Mouse (Mus musculus) ES-CJ7 (cell line): ENCODE measurements around the gene Ldoc1.
A peak's percentile ranks its signal among the peaks of the same experiment; 100 is the strongest.

Experiments
- DNase-seq: peaks from one replicate; pipeline ENCODE4 v3.0.0; 2011; ENCODE audit warnings: low read depth, low spot score

Gene Ldoc1

GRCm38 (mm10) chrX:61709302-61710033 is at the start of gene Ldoc1:
TSS of gene Ldoc1 (plus strand) at chrX:61709497.
- peak; percentile 56 for DNase-seq

DNA sequence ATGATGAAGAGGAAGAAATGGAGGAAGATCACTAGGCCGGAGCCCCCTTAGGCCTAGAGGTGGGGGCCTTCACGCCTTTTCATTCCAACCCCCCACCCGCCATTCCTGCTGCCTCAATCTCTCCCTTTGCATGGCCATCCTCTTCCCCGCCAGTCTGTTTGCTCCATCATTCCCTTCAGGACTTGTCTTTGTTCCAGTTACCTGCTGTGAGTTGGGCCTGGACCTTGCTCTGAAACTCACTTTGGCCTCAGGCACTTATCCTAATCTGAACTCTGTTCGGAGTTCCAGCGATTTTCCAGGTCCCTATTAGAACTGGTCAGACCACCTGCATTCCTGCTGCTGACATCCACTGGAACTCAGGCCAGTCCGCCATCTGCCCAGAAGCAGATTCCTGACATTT is 834 bp downstream of the Ldoc1 start:
- no peak for DNase-seq

GRCm38 (mm10) chrX:61722281-61723028 is 13.2 kb downstream of the Ldoc1 start:
- DNase-seq, result peak; percentile 82

- DNase-seq, result peak; percentile 51
Measured at GRCm38 (mm10) chrX:61723029-61723980, 14.0 kb downstream of the Ldoc1 start.

DNA sequence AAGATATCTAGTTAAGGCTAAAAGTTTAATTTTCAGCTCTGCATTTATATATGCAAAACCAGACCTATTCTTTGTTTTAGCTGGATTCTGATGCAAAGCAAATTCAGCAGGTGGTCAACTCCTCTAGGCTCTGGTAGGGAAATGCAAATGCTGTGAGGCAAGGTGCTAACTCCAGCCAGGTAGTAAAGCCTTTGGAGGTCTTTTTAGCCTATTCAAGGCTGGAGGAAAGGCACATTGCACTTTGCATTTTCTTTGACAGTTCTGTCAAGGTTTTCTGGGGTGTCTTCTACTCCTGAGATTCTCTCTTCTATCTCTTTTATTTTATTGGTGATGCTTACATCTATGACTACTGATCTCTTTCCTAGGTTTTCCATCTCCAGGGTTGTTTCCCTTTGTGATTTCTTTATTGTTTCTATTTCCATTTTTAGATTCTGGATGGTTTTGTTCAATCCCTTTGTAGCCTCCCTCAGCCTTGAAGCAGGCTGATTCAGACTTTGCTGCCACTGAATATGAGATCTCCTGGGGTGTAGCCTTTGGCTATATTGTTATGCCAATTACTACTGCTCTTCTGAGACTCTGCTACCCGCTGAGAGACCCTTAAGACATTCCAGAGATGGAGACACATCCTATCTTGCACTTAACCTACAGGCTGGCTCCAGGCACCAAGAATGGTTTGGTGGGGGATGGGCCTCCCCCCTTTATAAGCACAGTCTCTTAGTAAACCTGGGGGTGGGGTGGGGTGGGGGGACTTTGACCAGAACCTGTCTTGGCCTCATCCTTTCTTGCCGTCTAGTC is 18.4 kb downstream of the Ldoc1 start:
- DNase-seq, result peak; percentile 92
